In the genomic region with DNA sequence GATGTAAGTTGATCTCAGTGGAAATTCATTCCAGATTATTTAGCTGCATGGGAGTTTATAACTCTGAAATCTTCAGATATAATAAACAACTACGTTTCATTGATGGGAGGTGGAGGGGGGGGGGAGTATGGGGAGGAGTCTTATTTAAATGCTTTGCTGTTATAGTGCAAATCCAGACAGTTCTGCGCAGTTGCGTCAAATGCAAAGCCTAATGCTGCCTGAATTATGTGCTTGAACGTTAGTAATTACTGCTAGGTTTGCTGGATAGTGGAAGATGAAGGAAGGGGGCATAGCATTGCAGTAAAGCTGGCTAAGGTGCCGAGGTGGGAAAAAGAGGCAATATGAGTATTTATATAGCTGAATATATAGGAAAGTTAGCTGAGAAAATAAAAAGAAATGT, we compare ENCODE assay signal across 23 mouse cellular contexts. TPM values are rescaled to one million over a fixed set of nuclear protein-coding genes. Genes with fewer than 3 reads are reported as not detected.
DNase-seq lines count a peak whose midpoint lies in the region; ATAC-seq and TF ChIP-seq lines count a peak whose summit lies in the region.
"Had no signal": no experiment of that assay in that cellular context is flagged by ENCODE, and none has a peak within 500 bp of the region (broad histone marks: within the 10 kb centered on the region; RNA-seq: fewer than 3 reads in every experiment).

No protein-coding gene starts in this region.

- H3K9me3 ChIP-seq in midbrain, embryonic 12.5 days = no peaks in the 10 kb centered on the region
- H3K9me3 ChIP-seq in midbrain, embryonic 11.5 days (ENCODE audit: control insufficient read depth, low read length) = no peaks in the 10 kb centered on the region
- no peaks in the 10 kb centered on the region for H3K9me3 ChIP-seq in hindbrain, embryonic 16.5 days (ENCODE audit: control insufficient read depth, low read length)
- no peaks in the 10 kb centered on the region for H3K9me3 ChIP-seq in neural tube, embryonic 14.5 days (ENCODE audit: control insufficient read depth, low read length)
- H3K9me3 ChIP-seq: embryonic facial prominence, embryonic 10.5 days; heart, embryonic 10.5 days; intestine, embryonic 15.5 days; kidney, embryonic 15.5 days; limb, embryonic 10.5 days; liver, embryonic 12.5 days had no signal

- H3K9ac ChIP-seq in midbrain, embryonic 12.5 days (replicated peaks) = no peak overlapping the region
- H3K9ac ChIP-seq in midbrain, embryonic 11.5 days (ENCODE audit: low read length) = no peak overlapping the region
- H3K9ac ChIP-seq in hindbrain, embryonic 16.5 days (ENCODE audit: low read depth, low read length) = 0 out of 2 replicates have a peak overlapping the region, but pooled peaks have one; percentile 9
- H3K9ac ChIP-seq in neural tube, embryonic 14.5 days (replicated peaks; ENCODE audit: low read depth, low read length) = 0 out of 2 replicates have a peak overlapping the region, but pooled peaks have one; percentile 34
- H3K9ac ChIP-seq: intestine, embryonic 15.5 days; kidney, embryonic 15.5 days; liver, embryonic 12.5 days; lung, embryonic 14.5 days had no signal

- H3K4me1 ChIP-seq in cerebellum, adult 2 months (ENCODE audit: control insufficient read depth, insufficient read depth, low read length) = peaks cover 3% of the 10 kb centered on the region; the same call in 1 of the 2 replicates
- H3K4me1 ChIP-seq in midbrain, embryonic 12.5 days = peaks cover 17% of the 10 kb centered on the region
- peaks cover 5% of the 10 kb centered on the region; the same call in 1 of the 2 replicates for H3K4me1 ChIP-seq in midbrain, embryonic 11.5 days (ENCODE audit: control insufficient read depth, insufficient read depth, low read length)
- peaks cover 3% of the 10 kb centered on the region for H3K4me1 ChIP-seq in hindbrain, embryonic 16.5 days (ENCODE audit: control insufficient read depth, insufficient read depth, low read depth, low read length)
- H3K4me1 ChIP-seq in neural tube, embryonic 14.5 days (ENCODE audit: control insufficient read depth, insufficient read depth, low read length) = peaks cover 5% of the 10 kb centered on the region
- H3K4me1 ChIP-seq: liver, embryonic 12.5 days had no signal

- peak overlapping the region; percentile 28; the same call in 1 of the 2 replicates for H3K4me2 ChIP-seq in midbrain, embryonic 12.5 days (replicated peaks)
- H3K4me2 ChIP-seq in midbrain, embryonic 11.5 days = no peak overlapping the region
- H3K4me2 ChIP-seq in hindbrain, embryonic 16.5 days (ENCODE audit: low read length) = peak overlapping the region; percentile 47
- peak overlapping the region; percentile 53 for H3K4me2 ChIP-seq in neural tube, embryonic 14.5 days (ENCODE audit: low read depth, low read length)
- H3K4me2 ChIP-seq: intestine, embryonic 15.5 days; kidney, embryonic 15.5 days; liver, embryonic 12.5 days; lung, embryonic 14.5 days had no signal

- ATAC-seq in midbrain, embryonic 12.5 days (ENCODE audit: low FRiP score, low read depth) = no peak
- no peak for ATAC-seq in midbrain, embryonic 11.5 days (ENCODE audit: low FRiP score)
- no peak for ATAC-seq in hindbrain, embryonic 16.5 days
- ATAC-seq in neural tube, embryonic 14.5 days (ENCODE audit: low read depth) = no peak
- ATAC-seq in megakaryocyte-erythroid progenitor cell, adult 5-6 weeks (replicated peaks; ENCODE audit: low FRiP score, low TSS enrichment, poor library complexity, severe bottlenecking) = no peak
- no peak for ATAC-seq in cerebellum, adult (ENCODE audit: insufficient number of reproducible peaks, low FRiP score, low TSS enrichment)
- ATAC-seq: intestine, embryonic 15.5 days; liver, embryonic 12.5 days had no signal

- no peak for TF ChIP-seq CTCF in cerebellum, adult 2 months (IDR thresholded peaks at IDR 0.05; ENCODE audit: borderline replicate concordance, insufficient read depth, low read depth, low read length)

- H3K36me3 ChIP-seq in midbrain, embryonic 12.5 days = no peaks in the 10 kb centered on the region
- H3K36me3 ChIP-seq in midbrain, embryonic 11.5 days (ENCODE audit: control insufficient read depth, insufficient read depth, low read length) = no peaks in the 10 kb centered on the region
- no peaks in the 10 kb centered on the region for H3K36me3 ChIP-seq in hindbrain, embryonic 16.5 days (ENCODE audit: control insufficient read depth, insufficient read depth, low read length)
- no peaks in the 10 kb centered on the region for H3K36me3 ChIP-seq in neural tube, embryonic 14.5 days (ENCODE audit: control insufficient read depth, insufficient read depth, low read length)
- H3K36me3 ChIP-seq: embryonic facial prominence, embryonic 10.5 days; heart, embryonic 10.5 days; intestine, embryonic 15.5 days; kidney, embryonic 15.5 days; limb, embryonic 10.5 days; liver, embryonic 12.5 days had no signal

- no peaks in the 10 kb centered on the region for H3K27me3 ChIP-seq in cerebellum, adult 2 months (ENCODE audit: control insufficient read depth, insufficient read depth, low read length)
- H3K27me3 ChIP-seq in midbrain, embryonic 12.5 days = no peaks in the 10 kb centered on the region; the same call in 1 of the 2 replicates
- H3K27me3 ChIP-seq in midbrain, embryonic 11.5 days (ENCODE audit: control insufficient read depth, insufficient read depth, low read length) = no peaks in the 10 kb centered on the region
- H3K27me3 ChIP-seq in hindbrain, embryonic 16.5 days (replicated peaks; ENCODE audit: control insufficient read depth, insufficient read depth, low read length) = no peaks in the 10 kb centered on the region
- H3K27me3 ChIP-seq in neural tube, embryonic 14.5 days (ENCODE audit: control insufficient read depth, insufficient read depth, low read length) = no peaks in the 10 kb centered on the region
- H3K27me3 ChIP-seq: intestine, embryonic 15.5 days had no signal

- peak overlapping the region; percentile 34; the same call in 1 of the 2 replicates for H3K27ac ChIP-seq in cerebellum, adult 2 months (ENCODE audit: insufficient read depth, low read length)
- no peak overlapping the region for H3K27ac ChIP-seq in midbrain, embryonic 12.5 days (replicated peaks)
- no peak overlapping the region for H3K27ac ChIP-seq in midbrain, embryonic 11.5 days (ENCODE audit: low read depth, low read length)
- no peak overlapping the region for H3K27ac ChIP-seq in hindbrain, embryonic 16.5 days (ENCODE audit: low read depth, low read length)
- no peak overlapping the region for H3K27ac ChIP-seq in neural tube, embryonic 14.5 days (ENCODE audit: low read depth, low read length)
- H3K27ac ChIP-seq: embryonic facial prominence, embryonic 10.5 days; heart, embryonic 10.5 days; intestine, embryonic 15.5 days; kidney, embryonic 15.5 days; limb, embryonic 10.5 days; liver, embryonic 12.5 days had no signal

- peak overlapping the region; percentile 75 for H3K4me3 ChIP-seq in cerebellum, adult 2 months (replicated peaks; ENCODE audit: insufficient read depth, low read depth, low read length)
- peak overlapping the region; percentile 9; the same call in 1 of the 2 replicates for H3K4me3 ChIP-seq in midbrain, embryonic 12.5 days
- H3K4me3 ChIP-seq in midbrain, embryonic 11.5 days (ENCODE audit: low read depth, low read length) = no peak overlapping the region
- peak overlapping the region; percentile 25 for H3K4me3 ChIP-seq in hindbrain, embryonic 16.5 days (ENCODE audit: low read length)
- H3K4me3 ChIP-seq in neural tube, embryonic 14.5 days (ENCODE audit: low read depth, low read length) = peak overlapping the region; percentile 66
- H3K4me3 ChIP-seq: embryonic facial prominence, embryonic 10.5 days; erythroblast, embryonic 14.5 days; heart, embryonic 10.5 days; intestine, embryonic 15.5 days; kidney, embryonic 15.5 days; limb, embryonic 10.5 days; liver, embryonic 12.5 days had no signal

- WGBS in cerebellum, adult 2 months = 6% methylated on average over 5 of the region's 5 CpGs
- WGBS in midbrain, embryonic 12.5 days = 79% methylated on average over 5 of the region's 5 CpGs
- WGBS in midbrain, embryonic 11.5 days = 83% methylated on average over 5 of the region's 5 CpGs
- 48% methylated on average over 5 of the region's 5 CpGs for WGBS in hindbrain, embryonic 16.5 days
- WGBS in neural tube, embryonic 14.5 days = 43% methylated on average over 5 of the region's 5 CpGs

- TF ChIP-seq POLR2A in cerebellum, adult 2 months (IDR thresholded peaks at IDR 0.05; ENCODE audit: borderline replicate concordance, insufficient read depth, low read length) = peak; percentile 43; the same call in 1 of the 2 replicates

- DNase-seq in cerebellum, adult 2 months = peak; percentile 55 to 64
- DNase-seq in cerebellum, postnatal 4 days (ENCODE audit: low spot score in 2 of 2) = no peak
- DNase-seq in midbrain, embryonic 11.5 days (ENCODE audit: low spot score, missing footprints) = no peak
- DNase-seq: heart, postnatal 10 days; layer of hippocampus, postnatal 36 days; lung, embryonic 14.5 days; lung, postnatal 4 days; right cerebral cortex, postnatal 14 days had no signal

RNA-seq across cellular contexts. Expression of a gene that starts 2.3 kb away (rescaled TPM):
- polyA plus RNA-seq in cerebellum, adult 2 months (2012; rRNA removed) = 2,833 and 3,013 TPM in 2 replicates
- polyA plus RNA-seq in midbrain, embryonic 12.5 days (2016; fragmentation: Nextera tagmentation; extraction: Ambion mirVana) = 37.0 and 47.6 TPM in 2 replicates
- polyA plus RNA-seq in midbrain, embryonic 11.5 days (2014; fragmentation: Nextera tagmentation; extraction: Ambion mirVana) = 28.3 and 34.9 TPM in 2 replicates
- 326 and 328 TPM in 2 replicates for polyA plus RNA-seq in hindbrain, embryonic 16.5 days (2015; fragmentation: Nextera tagmentation; extraction: Ambion mirVana)
- 324 and 432 TPM in 2 replicates for polyA plus RNA-seq in neural tube, embryonic 14.5 days (2014; fragmentation: Nextera tagmentation; extraction: Ambion mirVana)
- not detected in 2 replicates for total RNA-seq in megakaryocyte-erythroid progenitor cell, adult 5-6 weeks (2014; fragmentation: Nextera tagmentation)
- not detected in 2 replicates for total RNA-seq in megakaryocyte-erythroid progenitor cell, adult 5-6 weeks (2017)
- total RNA-seq: MEL; monocyte, adult 5-6 weeks had no signal
- polyA plus RNA-seq: spleen, adult 2 months had no signal

Comparison
In these comparisons a context has a peak if more than half of its experiments do, and no peak if none do; other contexts are left out.
1. DNase-seq: peak in cerebellum, adult 2 months (2 of 2); none in cerebellum, postnatal 4 days (0 of 2) and midbrain, embryonic 11.5 days (single experiment).
2. H3K9ac ChIP-seq: peak in hindbrain, embryonic 16.5 days (single experiment) and neural tube, embryonic 14.5 days (single experiment); none in midbrain, embryonic 12.5 days (single experiment) and midbrain, embryonic 11.5 days (single experiment).